Mouse (Mus musculus) heart, embryonic 15.5 days (tissue): ENCODE measurements around the gene Polr2j. TPM values are rescaled to one million over a fixed set of nuclear protein-coding genes. Genes with fewer than 3 reads are reported as not detected.

Source experiments
- ATAC-seq: fragments of 200-750 bp; cut with Nextera tagmentation; replicated peaks from 2 replicates; pipeline ENCODE4 v1.8.0; 2017; ENCODE audit warnings: low read depth, moderate TSS enrichment; ENCODE audit not compliant: insufficient number of reproducible peaks, insufficient read depth, low FRiP score
- H3K27ac ChIP-seq: fragments of 300-500 bp; sonication (generic); 2 replicates; pipeline ENCODE4 v1.5.1; 2015; ENCODE audit warnings: mild to moderate bottlenecking, inconsistent platforms
- H3K27me3 ChIP-seq: fragments of 300-500 bp; sonication (generic); 2 replicates; pipeline ENCODE4 v1.6.1; 2015; ENCODE audit warnings: inconsistent platforms
- H3K36me3 ChIP-seq: fragments of 300-500 bp; sonication (generic); 2 replicates; pipeline ENCODE4 v1.6.1; 2015; ENCODE audit warnings: mild to moderate bottlenecking, inconsistent platforms
- H3K4me1 ChIP-seq: fragments of 300-500 bp; sonication (generic); replicated peaks from 2 replicates; pipeline ENCODE4 v1.6.1; 2015; ENCODE audit warnings: inconsistent platforms
- H3K4me2 ChIP-seq: fragments of 300-500 bp; sonication (generic); 2 replicates; pipeline ENCODE4 v1.6.1; 2015; ENCODE audit warnings: inconsistent platforms, mild to moderate bottlenecking, moderate library complexity
- H3K4me3 ChIP-seq: fragments of 300-500 bp; sonication (generic); 2 replicates; pipeline ENCODE4 v1.5.1; 2015; ENCODE audit warnings: mild to moderate bottlenecking, inconsistent platforms
- H3K9ac ChIP-seq: fragments of 300-500 bp; sonication (generic); 2 replicates; pipeline ENCODE4 v1.6.1; 2015; ENCODE audit warnings: mild to moderate bottlenecking, inconsistent platforms
- H3K9me3 ChIP-seq: fragments of 300-500 bp; sonication (generic); replicated peaks from 2 replicates; pipeline ENCODE4 v1.6.1; 2016; ENCODE audit warnings: inconsistent platforms
- WGBS: fragments of 180-500 bp; shearing (Covaris S2); methylation state at CpG from one replicate; pipeline ENCODE4 v1.1.7; 2015; ENCODE audit warnings: mixed read lengths; 5-methylcytosine and 5-hydroxymethylcytosine counted together
- microRNA-seq: library from miRNA; unstranded; fragments of <30 nt; microRNA quantifications from one replicate; pipeline ENCODE4, GENCODE M21; 2016
- polyA plus RNA-seq: library from polyadenylated mRNA; unstranded; fragments of >200 nt; fragmentation: Nextera tagmentation; extraction: Ambion mirVana; gene quantifications from 2 replicates; pipeline ENCODE4 v1.2.1, GENCODE M21; 2015

Gene Polr2j
- polyA plus RNA-seq, 1 experiment from 2014 or later: 135 TPM

DNA sequence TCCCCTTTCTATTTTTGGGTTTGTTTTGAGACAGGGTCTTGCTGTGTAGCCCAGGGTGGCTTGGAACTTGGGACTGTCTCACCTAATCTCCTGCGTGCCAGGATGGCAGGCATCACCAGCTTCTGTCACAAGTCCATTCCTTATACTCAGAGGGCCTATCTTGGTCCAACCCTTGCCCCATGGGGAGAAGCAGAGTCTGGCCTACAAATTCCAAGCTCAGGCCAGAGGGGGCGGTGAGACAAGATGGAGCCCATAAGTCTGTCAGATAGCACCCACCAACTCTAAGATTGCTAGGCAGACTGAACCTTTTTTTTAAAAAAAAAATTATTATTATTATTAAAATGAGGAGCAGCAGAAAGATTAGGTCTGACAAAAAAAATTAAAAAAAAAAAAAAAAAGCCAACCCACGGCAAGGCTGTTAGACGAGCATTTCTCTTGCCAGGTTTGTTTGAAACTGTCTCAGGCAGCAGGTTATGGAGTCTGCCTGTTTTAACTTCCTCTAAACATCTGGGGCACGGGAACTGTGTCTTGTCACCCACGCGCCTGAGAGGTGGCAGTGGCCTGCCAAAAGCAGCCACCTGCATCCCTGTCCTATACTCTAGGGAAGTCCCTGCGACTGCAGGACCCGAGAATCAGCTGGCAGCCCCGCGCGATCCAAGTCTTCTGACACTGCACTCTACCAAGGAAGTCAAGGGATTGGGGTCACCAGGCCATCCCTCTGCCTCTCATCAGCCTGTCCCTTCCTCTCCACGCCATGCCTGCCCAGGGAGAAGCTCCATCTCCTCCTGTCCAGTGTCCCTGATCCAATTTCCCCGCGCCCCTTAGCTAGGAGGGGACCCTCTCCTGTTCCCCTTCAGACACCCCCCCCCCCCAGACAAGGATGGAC, 53.4 kb downstream of the Polr2j start:
- Histone ChIP-seq H3K9me3 (no peaks in the 10 kb centered on the region), H3K4me1 (peaks cover 24% of the 10 kb centered on the region), H3K36me3 (no peaks in the 10 kb centered on the region), H3K4me2 (peak overlapping the region; percentile 93), H3K9ac (peak overlapping the region; percentile 54), H3K27me3 (0 out of 2 replicates have a peak, but pooled peaks cover 3% of the 10 kb centered on the region), H3K27ac (peak overlapping the region; percentile 37; the same call in 1 of the 2 replicates), H3K4me3 (peak overlapping the region; percentile 55)
- WGBS: 11% methylated on average over 15 of the region's 15 CpGs
- peak; percentile 12; the same call in 1 of the 2 replicates for ATAC-seq

DNA sequence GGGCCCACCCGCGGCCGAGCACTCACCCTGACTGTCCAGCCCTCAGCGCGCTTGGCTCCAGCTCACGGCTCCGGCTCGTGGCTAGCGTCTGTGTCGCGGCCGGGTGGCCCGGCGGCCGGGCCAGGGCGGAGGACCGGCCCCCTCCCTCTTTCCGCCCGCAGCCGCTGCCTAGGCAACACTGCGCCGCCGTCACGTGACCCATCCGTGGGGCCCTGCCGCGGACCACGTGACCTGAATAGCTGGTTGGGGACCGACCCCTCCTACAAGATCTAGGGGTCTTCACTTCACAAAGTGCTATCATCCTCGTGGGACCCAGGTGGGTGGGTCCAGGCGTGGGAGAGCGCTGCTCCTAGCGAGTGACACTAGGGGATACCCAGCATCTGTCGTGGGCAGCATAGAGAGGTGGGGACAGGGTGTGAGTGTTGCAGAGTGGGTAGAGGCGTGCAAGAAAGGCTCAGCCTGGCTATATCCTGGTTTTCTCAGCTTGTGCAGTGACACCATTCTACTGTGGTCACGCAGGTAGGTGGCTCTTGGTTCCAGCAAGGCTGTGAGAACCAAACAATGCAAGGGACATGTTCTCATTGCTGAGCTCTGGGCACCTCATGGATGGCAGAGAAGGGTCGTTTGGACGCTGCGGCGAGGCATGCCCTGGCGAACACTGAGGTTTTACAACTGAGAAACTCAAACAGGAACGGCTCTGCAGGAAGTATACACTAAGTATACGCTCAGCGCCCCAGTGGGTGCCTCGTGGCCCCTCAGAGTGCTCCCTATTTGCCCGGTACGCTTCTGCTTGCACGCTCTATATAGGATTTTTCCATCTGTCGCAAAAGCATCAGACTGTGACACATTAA, 54.3 kb downstream of the Polr2j start, which contains the start of gene Orai2:
Gene Orai2 (minus strand): TSS at position 202 of the 851 bp plus-strand sequence.
- peak within 1 kb of the TSS; percentile 55 for H3K4me3 ChIP-seq
- H3K27me3 ChIP-seq: 0 out of 2 replicates have a peak, but pooled peaks cover 3% of the 10 kb centered on the region
- WGBS: 6% methylated on average over 49 of the region's 49 CpGs
- H3K4me2 ChIP-seq: peak within 1 kb of the TSS; percentile 93
- H3K4me1 ChIP-seq: peaks cover 24% of the 10 kb centered on the region
- H3K9me3 ChIP-seq: no peaks in the 10 kb centered on the region
- H3K9ac ChIP-seq: peak within 1 kb of the TSS; percentile 54
- H3K27ac ChIP-seq: peak within 1 kb of the TSS; percentile 50; the same call in 1 of the 2 replicates
- peak; percentile 77 for ATAC-seq
- no peaks in the 10 kb centered on the region for H3K36me3 ChIP-seq

DNA sequence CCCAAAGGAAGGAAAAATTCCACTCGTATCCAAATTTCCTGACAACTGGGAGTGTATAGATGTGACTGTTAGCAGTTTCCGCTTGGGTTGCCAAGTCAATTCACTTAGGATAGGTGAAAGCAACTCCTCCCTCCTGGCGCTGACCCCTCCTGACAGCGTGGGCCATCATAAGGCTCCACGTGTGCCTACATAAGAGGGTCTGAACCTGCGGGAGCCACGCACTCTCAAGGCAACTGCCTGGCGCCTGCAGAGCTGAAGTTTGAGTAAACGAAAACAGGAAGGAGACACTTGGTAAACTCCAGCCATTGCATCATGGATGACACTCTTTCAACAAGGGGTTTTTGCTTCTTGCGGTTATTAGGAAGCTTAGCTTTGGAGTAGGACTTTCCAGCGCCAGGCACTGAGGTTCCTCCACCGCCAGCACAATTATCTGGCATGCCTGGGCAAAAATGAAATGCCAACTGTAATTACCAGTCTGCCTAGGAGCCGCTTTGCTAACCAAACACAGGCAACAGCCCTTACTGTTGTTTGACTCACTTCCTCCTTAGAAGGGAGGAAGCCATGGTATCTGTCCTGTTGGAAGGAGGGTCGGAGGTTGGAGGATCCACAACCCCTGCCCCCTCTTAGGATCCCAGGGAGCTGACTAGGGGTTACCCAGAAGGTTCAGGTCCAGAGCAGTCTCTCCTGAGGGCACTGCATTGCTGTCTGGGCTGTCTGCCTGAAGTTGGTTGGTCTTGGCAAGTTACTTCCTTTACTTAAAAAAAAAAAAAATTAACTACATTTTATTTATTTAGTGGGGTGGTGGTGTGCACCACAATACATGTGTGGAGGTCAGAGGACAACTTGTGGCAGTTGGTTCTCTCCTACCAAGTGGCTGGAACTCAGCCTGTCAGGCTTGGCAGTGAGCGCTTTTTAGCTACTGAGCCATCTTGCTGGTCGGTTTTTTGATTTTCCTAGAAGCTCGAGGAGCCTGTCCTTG, 55.2 kb downstream of the Polr2j start:
- Histone ChIP-seq H3K36me3 (no peaks in the 10 kb centered on the region), H3K9ac (no peak overlapping the region), H3K9me3 (no peaks in the 10 kb centered on the region), H3K27ac (peak overlapping the region; percentile 50; the same call in 1 of the 2 replicates), H3K4me3 (peak overlapping the region; percentile 55), H3K4me2 (peak overlapping the region; percentile 93), H3K27me3 (0 out of 2 replicates have a peak, but pooled peaks cover 3% of the 10 kb centered on the region), H3K4me1 (peaks cover 24% of the 10 kb centered on the region)
- WGBS: 28% methylated on average over 17 of the region's 17 CpGs
- 0 out of 2 replicates have a peak, but pooled peaks have one; percentile 4 for ATAC-seq

Small RNAs within 50 kb of the gene (microRNA-seq; reads per million reads assigned to microRNA genes)
- gene Mir7035: 0.63 reads per million

Other genes starting within 250 kb of the Polr2j start
- gene Hspb1, start 228.7 kb upstream of the Polr2j start, polyA plus RNA-seq: 743 and 952 TPM in 2 replicates
- 150 and 166 TPM in 2 replicates for gene Ywhag, start 182.0 kb upstream of the Polr2j start, polyA plus RNA-seq
- gene Ssc4d, start 142.1 kb upstream of the Polr2j start, polyA plus RNA-seq: 0.44 and 0.86 TPM in 2 replicates
- gene Zp3, start 136.5 kb upstream of the Polr2j start, polyA plus RNA-seq: not detected in 2 replicates
- gene Dtx2, start 121.8 kb upstream of the Polr2j start, polyA plus RNA-seq: 18.5 and 21.5 TPM in 2 replicates
- gene Upk3b, start 78.1 kb upstream of the Polr2j start, polyA plus RNA-seq: 27.8 and 36.5 TPM in 2 replicates
- 0.68 and 2.6 TPM in 2 replicates for gene Upk3bl, start 62.1 kb upstream of the Polr2j start, polyA plus RNA-seq
- gene Rasa4, start 32.7 kb upstream of the Polr2j start, polyA plus RNA-seq: 1.4 and 3.6 TPM in 2 replicates
- gene Lrwd1, start 19.4 kb downstream of the Polr2j start, polyA plus RNA-seq: 15.1 and 22.5 TPM in 2 replicates
- 10.2 and 13.1 TPM in 2 replicates for gene Alkbh4, start 19.5 kb downstream of the Polr2j start, polyA plus RNA-seq
- 1.9 and 4.5 TPM in 2 replicates for gene Orai2, start 54.1 kb downstream of the Polr2j start, polyA plus RNA-seq
- gene Prkrip1, start 82.3 kb downstream of the Polr2j start, polyA plus RNA-seq: 33.6 and 34.6 TPM in 2 replicates
- 1.1 and 2.3 TPM in 2 replicates for gene Sh2b2, start 129.9 kb downstream of the Polr2j start, polyA plus RNA-seq